Mouse (Mus musculus): ENCODE measurements around the gene Ass1. TPM values are rescaled to one million over a fixed set of nuclear protein-coding genes. Genes with fewer than 3 reads are reported as not detected.

The Ass1 gene
- polyA plus RNA-seq, 1 experiment from 2014 or later, result 7.3 TPM

DNA sequence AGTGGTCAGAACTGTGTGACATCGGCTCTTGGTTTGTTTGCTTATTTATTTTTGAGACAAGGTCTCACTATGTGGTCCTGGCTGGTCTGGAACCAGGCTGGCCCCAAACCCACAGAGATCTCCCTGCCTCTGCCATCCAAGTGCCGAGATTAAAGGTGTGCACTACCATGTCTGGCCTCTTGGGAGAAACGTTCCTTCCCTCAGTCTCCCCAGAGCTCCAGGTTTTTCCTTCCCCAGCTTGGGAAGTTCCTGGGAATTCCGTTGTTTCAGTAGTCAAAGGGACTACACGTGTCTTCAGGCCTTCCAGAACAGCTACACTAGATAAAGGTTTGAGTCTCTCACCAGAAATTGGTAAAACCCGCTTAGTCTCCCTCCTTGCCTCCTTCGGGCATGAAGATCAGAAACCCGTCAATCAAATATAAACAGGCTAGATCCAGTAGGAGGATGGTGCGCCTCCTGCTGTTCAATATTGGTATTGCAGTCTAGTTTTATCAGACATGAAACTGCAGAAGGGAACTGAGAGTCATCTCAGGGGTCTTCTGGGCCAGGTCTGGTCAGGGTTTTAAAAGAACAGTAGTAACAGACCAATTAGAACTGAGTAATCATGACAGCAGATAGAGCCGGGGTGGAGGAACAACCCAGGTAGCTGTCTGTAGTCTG lies 2.5 kb downstream of the Ass1 start:
- no peak overlapping the region for H3K9ac ChIP-seq (replicated peaks; ENCODE audit: low read depth, low read length)
- H3K4me1 ChIP-seq (ENCODE audit: control insufficient read depth, insufficient read depth, low read length), result peaks cover 8% of the 10 kb centered on the region; the same call in 1 of the 2 replicates
- H3K36me3 ChIP-seq (ENCODE audit: control insufficient read depth, insufficient read depth, low read length), result no peaks in the 10 kb centered on the region
- H3K4me2 ChIP-seq (ENCODE audit: low read depth, low read length), result no peak overlapping the region
- peaks cover 27% of the 10 kb centered on the region for H3K27me3 ChIP-seq (ENCODE audit: control insufficient read depth, insufficient read depth, low read length)
- no peaks in the 10 kb centered on the region for H3K9me3 ChIP-seq (ENCODE audit: control insufficient read depth, low read length)
- 52% methylated on average over 10 of the region's 10 CpGs for WGBS
- no peak overlapping the region for H3K27ac ChIP-seq (ENCODE audit: low read depth, low read length)
- ATAC-seq (ENCODE audit: low read depth), result no peak
- H3K4me3 ChIP-seq (ENCODE audit: low read depth, low read length), result no peak overlapping the region

DNA sequence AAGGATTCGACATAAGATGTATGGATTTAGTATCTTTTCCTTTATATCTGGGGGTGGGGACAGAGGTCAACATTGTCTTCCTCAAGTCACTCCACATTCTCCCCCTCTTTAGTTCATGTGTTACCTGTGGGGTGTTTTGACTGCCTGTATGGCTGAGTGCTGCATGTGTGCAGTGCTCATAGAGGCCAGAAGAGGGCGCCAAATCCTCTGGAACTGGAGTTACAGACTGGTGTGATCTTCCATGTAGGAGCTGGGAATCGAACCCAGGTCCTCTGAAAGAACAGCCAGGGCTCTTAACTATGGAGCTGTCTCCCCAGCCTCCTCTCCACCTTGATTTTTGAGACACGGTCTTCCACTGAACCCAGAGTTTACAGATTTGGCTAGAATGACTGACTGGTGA lies 3.9 kb downstream of the Ass1 start:
- Histone ChIP-seq H3K4me2 (ENCODE audit: low read depth, low read length) (no peak overlapping the region), H3K27ac (ENCODE audit: low read depth, low read length) (no peak overlapping the region), H3K4me3 (ENCODE audit: low read depth, low read length) (no peak overlapping the region), H3K4me1 (ENCODE audit: control insufficient read depth, insufficient read depth, low read length) (peaks cover 8% of the 10 kb centered on the region; the same call in 1 of the 2 replicates), H3K9me3 (ENCODE audit: control insufficient read depth, low read length) (no peaks in the 10 kb centered on the region), H3K27me3 (ENCODE audit: control insufficient read depth, insufficient read depth, low read length) (peaks cover 18% of the 10 kb centered on the region), H3K36me3 (ENCODE audit: control insufficient read depth, insufficient read depth, low read length) (no peaks in the 10 kb centered on the region), H3K9ac (replicated peaks; ENCODE audit: low read depth, low read length) (no peak overlapping the region)
- no peak for ATAC-seq (ENCODE audit: low read depth)
- WGBS, result 73% methylated on average over 4 of the region's 4 CpGs

DNA sequence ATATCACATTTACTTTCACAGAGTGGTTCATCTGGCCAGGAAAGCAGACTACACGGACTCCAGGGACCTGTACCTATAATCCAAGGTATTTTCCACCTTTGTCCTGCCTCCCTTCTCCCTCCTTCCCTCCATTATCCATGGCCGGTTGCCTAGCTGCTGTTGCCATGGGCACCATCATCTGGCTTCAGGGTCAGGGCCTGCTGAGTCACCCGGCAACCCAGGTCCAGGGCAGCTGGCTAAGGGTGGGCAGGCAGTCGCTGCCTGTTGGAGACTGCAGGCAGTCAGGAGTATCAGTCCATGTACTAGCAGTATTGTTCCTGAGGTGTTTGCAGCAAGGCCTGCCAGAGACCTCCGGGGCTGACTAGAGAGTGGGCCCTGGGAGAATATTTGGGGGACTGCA lies 4.7 kb downstream of the Ass1 start:
- H3K4me3 ChIP-seq (ENCODE audit: low read depth, low read length), result no peak overlapping the region
- no peak overlapping the region for H3K4me2 ChIP-seq (ENCODE audit: low read depth, low read length)
- WGBS, result 44% methylated on average over 5 of the region's 5 CpGs
- H3K36me3 ChIP-seq (ENCODE audit: control insufficient read depth, insufficient read depth, low read length), result no peaks in the 10 kb centered on the region
- H3K9me3 ChIP-seq (ENCODE audit: control insufficient read depth, low read length), result no peaks in the 10 kb centered on the region
- H3K9ac ChIP-seq (replicated peaks; ENCODE audit: low read depth, low read length), result no peak overlapping the region
- peaks cover 17% of the 10 kb centered on the region for H3K27me3 ChIP-seq (ENCODE audit: control insufficient read depth, insufficient read depth, low read length)
- H3K27ac ChIP-seq (ENCODE audit: low read depth, low read length), result no peak overlapping the region
- ATAC-seq (ENCODE audit: low read depth), result 0 out of 2 replicates have a peak, but pooled peaks have one; percentile 26
- peaks cover 8% of the 10 kb centered on the region; the same call in 1 of the 2 replicates for H3K4me1 ChIP-seq (ENCODE audit: control insufficient read depth, insufficient read depth, low read length)

DNA sequence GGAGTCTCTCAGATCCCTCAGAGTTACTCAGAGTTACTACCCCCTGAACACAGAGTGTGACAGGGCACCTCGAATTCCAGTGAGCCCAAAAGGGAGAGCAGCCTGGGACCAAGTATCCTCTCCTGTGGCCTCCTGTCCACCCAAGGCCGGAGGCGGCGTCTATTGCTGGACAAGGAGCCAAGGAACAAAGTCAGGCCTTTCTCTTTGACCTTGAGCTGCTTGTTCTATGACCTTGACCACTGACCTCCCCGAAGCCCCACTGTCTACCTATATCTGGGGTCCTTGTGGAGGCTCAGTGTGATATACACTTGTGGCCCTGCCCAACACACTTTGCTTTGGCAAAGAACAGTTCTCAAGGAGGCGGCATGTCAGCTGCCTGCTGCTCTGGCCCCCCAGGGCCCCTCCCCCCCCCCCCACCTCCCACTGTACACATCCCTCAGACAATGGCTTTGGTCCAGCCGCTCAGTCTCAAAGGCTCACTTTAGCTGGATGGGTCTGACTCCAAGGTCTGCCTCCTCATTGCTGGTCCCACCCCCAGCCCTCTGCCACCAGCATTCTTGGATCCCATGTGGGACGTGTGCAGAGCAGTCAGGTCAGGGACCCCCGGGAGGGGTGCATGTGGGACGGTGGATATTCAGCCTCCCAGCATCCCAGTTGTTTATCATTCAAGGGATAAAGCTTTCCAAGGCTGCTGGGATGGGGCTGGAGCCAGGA lies 6.3 kb downstream of the Ass1 start:
- ATAC-seq (ENCODE audit: low read depth), result no peak
- peaks cover 3% of the 10 kb centered on the region; the same call in 1 of the 2 replicates for H3K27me3 ChIP-seq (ENCODE audit: control insufficient read depth, insufficient read depth, low read length)
- no peaks in the 10 kb centered on the region for H3K36me3 ChIP-seq (ENCODE audit: control insufficient read depth, insufficient read depth, low read length)
- H3K4me2 ChIP-seq (ENCODE audit: low read depth, low read length), result no peak overlapping the region
- WGBS, result 65% methylated on average over 10 of the region's 10 CpGs
- H3K9me3 ChIP-seq (ENCODE audit: control insufficient read depth, low read length), result no peaks in the 10 kb centered on the region
- no peaks in the 10 kb centered on the region for H3K4me1 ChIP-seq (ENCODE audit: control insufficient read depth, insufficient read depth, low read length)
- no peak overlapping the region for H3K4me3 ChIP-seq (ENCODE audit: low read depth, low read length)
- no peak overlapping the region for H3K9ac ChIP-seq (replicated peaks; ENCODE audit: low read depth, low read length)
- no peak overlapping the region for H3K27ac ChIP-seq (ENCODE audit: low read depth, low read length)

DNA sequence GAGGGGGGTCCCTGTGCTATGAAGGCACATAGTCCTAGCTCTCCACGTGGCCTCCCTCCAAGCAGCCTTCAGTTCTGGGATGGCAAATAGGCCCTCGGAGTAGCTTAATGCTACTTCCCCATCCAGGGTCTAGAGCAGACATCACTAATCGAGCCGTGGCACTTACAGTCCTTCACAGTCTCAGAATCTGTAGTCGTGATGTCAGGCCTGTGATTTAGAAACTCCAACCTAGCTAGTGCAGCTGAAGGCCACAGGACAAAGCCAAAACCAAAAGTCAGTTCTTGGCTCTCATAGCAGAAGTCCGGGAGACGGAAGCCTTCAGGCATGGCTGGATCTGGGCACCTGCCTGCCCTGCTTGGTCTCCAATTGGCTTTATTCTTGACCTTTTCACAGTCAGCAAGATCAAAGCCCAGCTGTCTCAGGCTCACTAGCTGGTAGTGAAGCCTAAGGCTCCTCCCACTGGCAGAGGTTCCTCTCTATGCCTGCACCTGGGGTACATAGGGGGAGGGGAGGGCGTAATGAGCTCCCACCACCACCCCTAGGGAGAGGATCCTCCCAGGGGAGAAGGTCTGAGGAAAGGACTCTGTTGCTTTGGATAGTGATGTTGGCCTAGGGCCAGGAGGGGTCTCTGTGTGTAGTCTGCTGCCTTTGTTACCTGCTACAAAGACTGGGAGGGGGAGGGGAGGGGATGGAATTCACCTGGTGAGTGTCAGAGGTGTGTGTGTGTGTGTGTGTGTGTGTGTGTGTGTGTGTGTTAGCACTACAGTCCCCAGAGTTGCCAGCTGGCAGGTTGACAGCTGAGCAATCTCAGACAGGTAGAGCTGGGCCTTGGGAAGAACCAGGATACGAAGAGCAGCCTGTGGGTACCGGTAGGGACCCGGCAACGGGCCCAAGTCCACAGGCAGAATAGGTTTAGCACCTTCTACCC lies 7.5 kb downstream of the Ass1 start:
- H3K27me3 ChIP-seq (ENCODE audit: control insufficient read depth, insufficient read depth, low read length), result peaks cover 10% of the 10 kb centered on the region
- H3K4me2 ChIP-seq (ENCODE audit: low read depth, low read length), result no peak overlapping the region
- no peak overlapping the region for H3K9ac ChIP-seq (replicated peaks; ENCODE audit: low read depth, low read length)
- 80% methylated on average over 12 of the region's 12 CpGs for WGBS
- H3K4me3 ChIP-seq (ENCODE audit: low read depth, low read length), result no peak overlapping the region
- no peaks in the 10 kb centered on the region for H3K4me1 ChIP-seq (ENCODE audit: control insufficient read depth, insufficient read depth, low read length)
- ATAC-seq (ENCODE audit: low read depth), result no peak
- no peaks in the 10 kb centered on the region for H3K9me3 ChIP-seq (ENCODE audit: control insufficient read depth, low read length)
- no peaks in the 10 kb centered on the region for H3K36me3 ChIP-seq (ENCODE audit: control insufficient read depth, insufficient read depth, low read length)
- H3K27ac ChIP-seq (ENCODE audit: low read depth, low read length), result no peak overlapping the region

DNA sequence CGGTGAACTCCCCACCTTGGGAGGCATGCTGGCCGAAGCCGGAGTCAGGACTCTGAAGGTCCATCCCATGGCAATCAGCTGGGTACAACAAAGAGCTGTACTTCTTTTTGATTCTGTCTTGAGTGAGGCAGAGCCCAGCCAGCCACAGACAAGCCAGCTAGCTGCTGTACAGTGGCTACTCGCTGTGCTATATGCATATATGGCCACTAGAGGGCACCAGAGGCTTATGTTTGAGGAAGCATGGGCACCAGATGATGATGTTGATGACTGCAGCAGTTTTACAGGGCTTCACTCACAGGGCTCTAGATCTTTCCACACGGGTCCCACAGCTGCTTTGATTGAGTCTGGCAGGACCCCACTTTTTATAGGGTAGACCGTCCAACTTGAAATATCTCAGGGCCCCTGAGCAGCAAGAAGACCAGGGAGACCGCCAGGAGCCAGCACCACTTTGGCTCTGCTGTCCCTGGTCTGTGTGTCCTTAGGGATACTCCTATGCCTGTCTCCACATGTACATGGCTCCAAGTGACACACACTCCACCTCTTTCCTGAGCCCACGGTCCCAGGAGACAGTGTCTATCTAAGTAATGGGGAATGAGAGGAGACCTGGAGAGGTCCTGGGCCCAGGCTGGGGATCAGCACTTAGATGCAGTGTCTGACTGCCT lies 13.0 kb downstream of the Ass1 start:
- Histone ChIP-seq H3K4me2 (ENCODE audit: low read depth, low read length) (no peak overlapping the region), H3K4me3 (ENCODE audit: low read depth, low read length) (no peak overlapping the region), H3K9ac (replicated peaks; ENCODE audit: low read depth, low read length) (no peak overlapping the region), H3K27ac (ENCODE audit: low read depth, low read length) (no peak overlapping the region), H3K9me3 (ENCODE audit: control insufficient read depth, low read length) (no peaks in the 10 kb centered on the region), H3K27me3 (ENCODE audit: control insufficient read depth, insufficient read depth, low read length) (peaks cover 46% of the 10 kb centered on the region), H3K4me1 (ENCODE audit: control insufficient read depth, insufficient read depth, low read length) (no peaks in the 10 kb centered on the region), H3K36me3 (ENCODE audit: control insufficient read depth, insufficient read depth, low read length) (no peaks in the 10 kb centered on the region)
- peak; percentile 82 for ATAC-seq (ENCODE audit: low read depth)
- WGBS, result 28% methylated on average over 8 of the region's 8 CpGs

DNA sequence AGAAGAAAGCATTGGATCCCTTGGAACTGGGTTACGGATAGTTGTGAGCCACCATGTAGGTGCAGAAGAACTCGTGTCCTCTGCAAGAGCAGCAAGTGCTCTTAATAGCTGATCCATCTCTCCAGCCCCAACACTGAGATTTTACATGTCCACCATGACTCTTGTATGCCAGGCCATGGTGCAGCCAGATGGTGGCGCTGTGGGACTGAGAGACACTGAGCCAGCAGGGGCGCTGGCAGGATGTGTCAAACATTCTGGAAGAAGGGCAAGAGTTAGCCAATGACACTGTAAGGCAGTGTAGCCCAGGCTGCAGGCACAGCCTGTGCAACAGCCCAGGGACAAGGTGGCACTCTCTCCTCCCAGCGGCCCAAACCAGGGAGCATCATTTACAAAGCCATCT lies 14.2 kb downstream of the Ass1 start:
- Histone ChIP-seq H3K4me3 (ENCODE audit: low read depth, low read length) (no peak overlapping the region), H3K9ac (replicated peaks; ENCODE audit: low read depth, low read length) (no peak overlapping the region), H3K4me2 (ENCODE audit: low read depth, low read length) (no peak overlapping the region), H3K4me1 (ENCODE audit: control insufficient read depth, insufficient read depth, low read length) (no peaks in the 10 kb centered on the region), H3K27me3 (ENCODE audit: control insufficient read depth, insufficient read depth, low read length) (peaks cover 52% of the 10 kb centered on the region), H3K36me3 (ENCODE audit: control insufficient read depth, insufficient read depth, low read length) (no peaks in the 10 kb centered on the region), H3K9me3 (ENCODE audit: control insufficient read depth, low read length) (no peaks in the 10 kb centered on the region), H3K27ac (ENCODE audit: low read depth, low read length) (no peak overlapping the region)
- ATAC-seq (ENCODE audit: low read depth), result no peak
- WGBS, result 24% methylated on average over 5 of the region's 5 CpGs

DNA sequence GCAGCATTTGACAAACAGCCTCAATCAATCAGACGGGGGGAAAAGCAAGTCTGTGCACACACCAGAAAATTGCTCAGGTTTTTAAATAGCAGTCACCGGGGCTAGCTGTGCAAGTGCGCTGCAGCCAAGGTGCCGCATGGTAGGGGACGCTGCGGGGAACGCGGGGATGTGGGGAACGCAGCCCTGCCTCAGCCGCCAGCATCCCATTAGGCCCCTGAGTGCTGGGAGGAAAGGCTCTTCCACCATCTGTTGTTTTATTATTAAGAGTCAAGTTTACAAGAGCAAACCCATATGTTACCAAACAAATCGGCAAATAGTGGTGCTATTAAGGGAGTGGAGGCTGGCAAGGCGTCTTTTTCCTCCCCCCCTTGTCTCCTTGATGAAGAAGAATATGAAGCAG lies 19.2 kb downstream of the Ass1 start:
- Histone ChIP-seq H3K9ac (replicated peaks; ENCODE audit: low read depth, low read length) (no peak overlapping the region), H3K36me3 (ENCODE audit: control insufficient read depth, insufficient read depth, low read length) (no peaks in the 10 kb centered on the region), H3K27ac (ENCODE audit: low read depth, low read length) (no peak overlapping the region), H3K9me3 (ENCODE audit: control insufficient read depth, low read length) (no peaks in the 10 kb centered on the region), H3K4me3 (ENCODE audit: low read depth, low read length) (no peak overlapping the region), H3K27me3 (ENCODE audit: control insufficient read depth, insufficient read depth, low read length) (peaks cover 52% of the 10 kb centered on the region), H3K4me2 (ENCODE audit: low read depth, low read length) (no peak overlapping the region), H3K4me1 (ENCODE audit: control insufficient read depth, insufficient read depth, low read length) (peaks cover 7% of the 10 kb centered on the region; the same call in 1 of the 2 replicates)
- WGBS, result 13% methylated on average over 12 of the region's 12 CpGs
- no peak for ATAC-seq (ENCODE audit: low read depth)
